Mouse (Mus musculus): ENCODE data around the gene Zfp667.
"Not testable (repeated sequence)": the region's sequence is repeated elsewhere in the genome, so short reads cannot be mapped to it uniquely, and the experiment has no call there.

Zfp667 gene

DNA sequence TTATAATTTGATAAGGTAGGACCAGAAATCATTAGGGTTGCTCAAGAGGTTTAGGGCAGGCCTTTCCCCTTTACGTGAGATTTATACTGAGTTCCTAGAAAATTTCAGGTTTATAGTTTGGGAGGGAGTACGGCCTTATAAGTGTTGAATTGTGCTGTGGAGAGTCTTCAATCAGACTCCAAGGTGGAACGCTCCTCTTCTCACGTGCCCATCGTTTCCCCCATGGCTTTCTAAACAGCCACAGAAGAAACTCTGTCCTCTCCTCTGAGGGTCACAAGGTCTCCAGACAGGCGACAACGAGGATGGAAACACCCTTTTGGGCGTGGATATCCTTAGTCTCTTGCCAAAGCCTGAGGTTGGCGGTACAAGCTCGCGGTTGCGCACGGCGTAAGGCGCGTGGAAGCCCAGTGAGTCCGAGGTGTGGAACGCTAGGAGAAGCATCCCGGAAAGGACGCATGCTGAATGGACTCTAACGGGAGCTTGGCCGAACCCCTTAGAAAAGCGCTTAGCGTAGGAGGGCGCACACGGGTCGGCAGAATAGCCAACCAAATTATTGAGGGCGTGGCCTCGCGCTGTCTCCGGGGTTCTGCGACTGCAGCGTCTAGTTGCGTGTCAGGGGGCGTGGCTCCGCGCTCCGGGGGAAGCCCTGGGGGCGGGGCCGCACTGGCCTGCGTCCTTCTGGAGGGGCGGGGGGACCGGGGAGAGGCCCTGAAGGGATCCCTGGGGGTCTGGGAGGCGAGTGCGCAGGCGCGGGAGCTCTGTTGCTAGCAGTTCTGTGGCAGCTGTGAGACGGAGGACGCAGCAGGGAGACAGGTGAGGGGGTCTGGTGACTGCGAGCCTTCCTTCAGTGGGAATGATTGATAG, at the start of gene Zfp667:
TSS of gene Zfp667 (plus strand) at position 738 of the 864 bp plus-strand sequence.
- ATAC-seq (ENCODE audit: low TSS enrichment): peak; percentile 71

DNA sequence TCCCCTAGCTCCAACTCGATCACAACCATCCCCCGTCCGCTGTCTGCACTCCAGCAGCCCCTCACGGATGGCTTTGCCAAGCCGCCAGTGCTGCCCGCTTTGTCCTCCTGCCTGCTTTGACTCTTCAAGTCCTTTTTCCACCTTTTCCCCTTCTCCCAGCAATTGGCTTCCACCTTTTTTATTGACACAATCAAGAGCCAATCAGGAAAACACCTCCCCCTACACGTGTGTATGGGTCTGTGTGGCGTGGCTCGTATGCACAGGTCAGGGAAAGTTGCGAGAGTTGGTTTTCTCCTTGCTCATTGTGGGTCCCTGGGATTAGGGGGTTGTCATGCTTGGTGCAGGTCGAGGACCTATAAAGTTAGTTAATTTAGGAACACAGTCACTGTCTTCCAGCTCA, 46.6 kb upstream of the Zfp667 start:
- ATAC-seq (ENCODE audit: low TSS enrichment): no peak

DNA sequence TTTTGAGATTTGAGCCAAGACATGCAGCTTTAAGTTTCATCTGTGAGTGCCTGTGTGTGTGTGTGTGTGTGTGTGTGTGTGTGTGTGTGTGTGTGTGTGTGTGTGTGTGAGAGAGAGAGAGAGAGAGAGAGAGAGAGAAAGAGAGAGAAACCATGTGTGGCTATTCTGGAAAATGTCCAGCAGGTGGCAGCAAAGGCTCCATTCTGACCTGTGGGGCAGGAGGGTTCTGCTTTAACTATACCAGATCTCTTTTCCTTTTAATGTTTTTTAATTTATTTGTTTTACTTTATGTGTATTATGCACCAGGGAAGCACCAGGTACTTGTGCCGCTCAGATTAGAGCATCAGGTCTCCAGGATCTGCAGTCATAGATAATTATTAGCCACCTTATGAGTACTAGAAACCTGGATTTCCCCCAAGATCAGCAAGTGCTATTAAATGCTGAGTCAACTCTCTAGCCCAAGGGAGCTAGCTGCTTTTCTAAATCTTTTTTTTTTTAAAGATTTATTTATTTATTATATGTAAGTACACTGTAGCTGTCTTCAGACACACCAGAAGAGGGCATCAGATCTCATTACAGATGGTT, 45.4 kb upstream of the Zfp667 start:
- ATAC-seq (ENCODE audit: low TSS enrichment): not testable (repeated sequence)

DNA sequence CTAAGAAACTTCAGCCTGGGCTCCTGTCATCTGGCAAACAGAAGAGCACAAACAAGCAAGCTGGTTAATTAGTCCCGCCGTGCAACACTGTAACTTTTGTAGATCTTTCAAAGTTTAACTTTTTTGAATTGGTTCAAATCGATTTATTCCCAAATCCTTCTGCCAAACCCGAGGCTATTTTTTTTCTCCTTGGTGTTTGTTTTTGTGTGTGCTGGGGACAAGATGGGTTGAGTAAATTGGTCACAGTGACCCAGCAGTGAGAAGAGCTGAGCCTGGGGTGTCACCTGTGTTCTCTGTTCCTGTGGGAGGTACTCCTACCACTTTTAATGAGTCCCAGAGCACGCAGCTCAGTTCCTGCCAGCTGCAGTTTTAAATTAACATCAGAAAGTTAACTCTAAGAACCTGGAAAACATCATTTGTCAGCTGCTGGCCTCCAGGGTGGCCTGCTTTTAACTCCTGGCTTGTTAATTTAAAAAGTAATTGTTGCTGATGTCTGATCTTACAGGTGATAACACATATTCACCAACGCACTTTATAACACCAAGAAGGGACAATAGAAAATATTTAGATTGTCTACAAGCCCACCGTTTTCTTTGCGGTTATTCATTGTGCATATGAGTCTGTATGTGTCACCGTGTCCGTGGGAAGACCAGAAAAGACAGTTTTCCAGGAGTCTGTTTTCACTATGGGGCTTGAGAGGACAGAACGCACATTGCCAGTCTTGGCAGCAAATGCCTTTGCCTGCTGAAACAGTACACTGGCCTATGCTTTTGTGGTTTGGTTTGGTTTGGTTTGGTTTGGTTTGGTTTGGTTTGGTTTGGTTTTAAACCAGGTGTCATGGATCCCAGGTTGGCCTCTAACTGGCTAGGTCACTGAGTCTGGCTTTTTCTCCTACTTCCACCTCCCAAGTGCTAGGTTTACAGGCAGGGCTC, 41.8 kb upstream of the Zfp667 start:
- no peak for ATAC-seq (ENCODE audit: low TSS enrichment)

DNA sequence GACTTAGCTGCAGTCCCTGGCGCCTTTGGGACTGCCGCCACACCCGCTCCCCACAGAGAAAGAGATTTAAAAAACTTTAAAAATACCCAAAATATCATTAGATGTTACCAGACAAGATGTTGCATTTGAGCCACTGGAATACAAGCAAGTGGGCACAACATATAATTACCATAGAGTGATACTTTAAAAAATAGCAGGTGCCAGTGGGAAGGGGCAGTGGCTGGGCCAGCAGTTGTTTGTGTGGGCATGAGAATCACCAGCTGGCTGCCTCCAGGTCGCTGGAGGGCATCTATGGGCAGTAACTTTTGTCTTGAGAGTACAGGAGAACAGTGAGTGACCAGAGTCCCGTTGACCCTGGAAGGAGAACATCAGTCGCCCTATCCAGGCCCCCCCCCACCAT, 34.0 kb upstream of the Zfp667 start, which contains the start of gene Epp13:
TSS of gene Epp13 (plus strand) at position 301 of the 400 bp plus-strand sequence.
- ATAC-seq (ENCODE audit: low TSS enrichment): no peak

DNA sequence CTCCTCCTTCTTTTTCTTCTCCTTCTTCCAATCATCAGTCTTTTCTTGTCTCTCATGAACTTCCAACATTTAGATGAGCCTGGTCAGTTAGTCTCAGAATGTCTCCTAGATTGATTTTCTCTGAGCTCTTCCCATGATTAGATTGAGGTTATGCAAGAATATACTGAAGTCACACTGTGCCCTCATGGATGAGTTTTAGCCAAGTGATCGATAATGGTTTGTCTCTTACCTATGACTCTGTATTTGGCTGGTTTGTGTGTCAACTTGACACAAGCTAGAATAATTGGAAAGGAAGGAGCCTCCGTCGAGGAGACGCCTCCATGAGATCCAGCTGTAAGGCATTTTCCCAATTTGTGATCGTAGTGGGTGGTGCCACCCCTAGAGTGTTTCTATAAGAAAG, 31.9 kb upstream of the Zfp667 start:
- ATAC-seq (ENCODE audit: low TSS enrichment): no peak

DNA sequence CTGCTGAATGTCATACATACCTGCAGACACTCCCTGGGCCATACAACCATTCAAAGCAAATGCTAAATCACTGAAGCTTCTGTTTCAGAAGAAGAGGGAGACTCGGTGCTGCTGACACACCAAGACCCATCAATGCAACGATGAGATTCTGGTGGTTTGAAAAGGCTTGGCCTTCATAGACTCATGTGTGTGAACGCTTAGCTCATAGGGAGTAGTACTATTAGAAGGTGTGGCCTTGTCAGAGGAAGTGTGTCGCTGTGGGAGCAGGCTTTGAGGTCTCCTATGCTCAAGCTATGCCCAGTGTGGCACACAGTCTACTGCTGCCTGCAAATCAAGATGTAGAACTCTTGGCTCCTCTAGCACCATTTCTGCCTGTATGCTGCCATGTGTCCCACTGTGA, 29.0 kb upstream of the Zfp667 start:
- no peak for ATAC-seq (ENCODE audit: low TSS enrichment)

DNA sequence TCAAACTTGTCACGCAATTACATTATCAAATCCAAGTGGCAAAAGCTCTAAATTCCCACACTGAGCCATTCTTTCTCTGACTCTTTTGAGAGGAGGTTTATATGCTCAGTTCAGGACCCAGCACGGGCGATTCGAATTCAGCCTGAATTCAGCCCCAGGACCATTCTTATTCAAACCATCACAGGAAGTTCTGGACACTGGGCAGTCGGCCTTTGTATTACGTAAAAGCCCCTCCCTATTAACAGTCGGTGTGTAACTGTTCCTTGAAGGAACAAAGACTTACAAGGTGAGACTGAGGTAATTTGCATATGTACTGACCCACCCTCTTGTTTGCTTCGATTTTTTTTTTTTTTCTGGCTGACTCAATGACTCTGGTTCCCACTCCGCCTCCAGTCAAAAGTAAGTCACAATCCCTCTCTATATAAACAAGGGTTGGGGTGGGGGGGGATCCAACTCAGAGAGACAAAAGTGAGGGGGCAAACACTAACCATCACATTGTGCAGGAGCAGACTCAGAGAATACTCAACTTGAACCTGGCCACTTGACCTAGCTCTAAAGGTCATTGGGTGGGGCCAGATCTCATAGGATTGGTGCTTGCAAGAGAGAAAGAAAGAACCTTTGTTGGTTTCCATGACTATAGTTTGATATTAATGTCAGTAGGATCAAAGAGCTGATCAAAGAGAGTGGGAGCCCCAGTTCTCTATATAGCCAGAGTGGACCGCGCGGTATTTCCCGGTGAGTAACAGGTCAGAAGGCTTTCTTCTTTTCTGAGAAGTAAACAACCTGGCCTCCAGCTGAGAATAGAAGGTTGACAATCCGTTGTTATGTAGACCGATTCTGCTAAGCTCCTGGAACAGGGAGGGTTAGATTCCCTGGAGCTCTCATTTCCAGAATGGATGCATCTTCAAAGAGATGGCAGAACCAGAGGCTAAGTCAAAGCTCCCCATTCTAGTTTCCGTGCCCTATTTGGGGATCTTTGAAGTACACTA, 27.9 kb upstream of the Zfp667 start:
- no peak for ATAC-seq (ENCODE audit: low TSS enrichment)

DNA sequence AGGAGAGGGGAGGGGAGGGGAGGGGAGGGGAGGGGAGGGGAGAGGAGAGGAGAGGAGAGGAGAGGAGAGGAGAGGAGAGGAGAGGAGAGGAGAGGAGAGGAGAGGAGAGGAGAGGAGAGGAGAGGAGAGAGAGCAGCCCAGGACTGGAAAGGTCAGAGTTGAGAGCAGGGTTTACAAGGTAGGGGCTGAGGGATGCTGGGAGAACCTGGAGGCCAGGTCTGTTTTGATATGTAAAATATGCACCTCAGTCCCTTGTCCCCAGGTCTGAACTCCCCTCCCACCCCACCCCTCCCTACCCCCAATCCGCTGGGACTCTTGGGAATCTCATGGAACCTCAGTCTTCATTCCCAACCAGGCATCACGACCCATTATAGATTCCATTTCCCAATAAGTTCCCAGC, 26.4 kb upstream of the Zfp667 start:
- ATAC-seq (ENCODE audit: low TSS enrichment): not testable (repeated sequence)

DNA sequence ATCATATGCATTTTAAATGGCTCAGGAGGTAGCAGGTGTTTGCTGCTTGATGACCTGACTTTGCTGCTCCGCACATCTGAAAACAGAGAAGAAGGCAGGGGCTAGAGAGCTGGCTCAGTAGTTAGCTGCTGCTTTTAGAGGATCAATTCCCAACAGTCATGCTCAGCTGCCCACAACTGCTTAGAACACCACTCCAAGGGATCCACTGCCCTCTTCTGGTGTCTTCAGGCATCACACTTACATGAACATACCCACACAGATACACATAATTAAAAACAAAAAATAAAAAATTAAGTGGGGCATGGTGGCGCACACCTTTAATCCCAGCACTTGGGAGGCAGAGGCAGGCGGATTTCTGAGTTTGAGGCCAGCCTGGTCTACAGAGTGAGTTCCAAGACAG, 24.3 kb upstream of the Zfp667 start:
- ATAC-seq (ENCODE audit: low TSS enrichment): no peak

DNA sequence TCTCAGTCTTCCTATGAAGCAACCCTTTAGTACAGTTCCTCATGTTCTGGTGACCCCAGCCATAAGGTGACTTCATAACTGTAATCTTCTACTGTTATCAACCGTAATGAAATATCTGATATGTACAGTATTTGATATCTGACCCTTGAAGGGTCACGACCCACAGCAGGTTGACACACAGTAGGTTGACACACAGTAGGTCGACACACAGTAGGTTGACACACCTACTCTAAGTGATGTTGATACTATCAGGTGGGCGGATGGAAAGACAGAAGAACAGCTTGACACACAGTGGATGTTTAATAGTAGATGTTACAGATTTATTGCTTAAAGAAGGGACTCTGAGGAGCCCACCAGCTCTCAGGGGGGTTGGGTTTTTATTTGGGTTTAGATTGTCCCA, 23.4 kb upstream of the Zfp667 start:
- no peak for ATAC-seq (ENCODE audit: low TSS enrichment)

DNA sequence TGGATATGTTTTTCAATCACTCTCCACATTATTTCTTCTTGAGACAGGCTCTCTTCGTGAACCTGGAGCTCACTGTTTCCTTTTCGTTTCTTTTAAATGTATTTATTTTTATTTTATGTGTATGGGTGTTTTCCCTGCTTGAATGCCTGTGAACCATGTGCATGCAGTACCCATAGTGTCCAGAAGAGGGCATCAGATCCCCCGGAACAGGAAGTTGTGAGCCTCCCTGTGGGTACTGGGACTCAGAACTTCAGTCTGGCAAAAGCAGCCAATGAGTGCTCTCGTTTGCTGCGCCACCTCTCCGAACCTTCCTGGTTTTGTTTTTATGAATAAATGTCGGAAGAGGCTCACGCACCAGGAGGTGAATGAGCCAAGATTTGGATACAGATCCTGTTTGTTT, 20.7 kb upstream of the Zfp667 start:
- ATAC-seq (ENCODE audit: low TSS enrichment): no peak

DNA sequence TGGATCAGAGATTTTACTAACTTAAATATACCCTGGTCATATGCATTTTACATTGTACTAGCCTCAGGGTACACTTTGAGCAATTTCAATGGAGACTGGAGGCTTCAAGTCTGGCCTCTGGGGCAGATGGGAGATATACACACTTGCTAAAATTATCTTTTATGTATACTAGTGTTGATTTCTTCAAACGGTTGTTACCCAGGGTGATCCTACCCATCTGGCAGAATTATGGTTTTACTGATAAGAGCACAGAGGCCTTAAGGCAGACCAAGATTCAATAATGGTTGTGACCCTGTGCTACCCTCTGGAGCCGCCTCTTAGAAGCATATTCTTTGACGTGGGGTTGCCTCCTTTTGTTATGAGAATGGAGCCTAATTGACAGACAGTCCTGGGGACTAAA, 8.5 kb upstream of the Zfp667 start:
- no peak for ATAC-seq (ENCODE audit: low TSS enrichment)

DNA sequence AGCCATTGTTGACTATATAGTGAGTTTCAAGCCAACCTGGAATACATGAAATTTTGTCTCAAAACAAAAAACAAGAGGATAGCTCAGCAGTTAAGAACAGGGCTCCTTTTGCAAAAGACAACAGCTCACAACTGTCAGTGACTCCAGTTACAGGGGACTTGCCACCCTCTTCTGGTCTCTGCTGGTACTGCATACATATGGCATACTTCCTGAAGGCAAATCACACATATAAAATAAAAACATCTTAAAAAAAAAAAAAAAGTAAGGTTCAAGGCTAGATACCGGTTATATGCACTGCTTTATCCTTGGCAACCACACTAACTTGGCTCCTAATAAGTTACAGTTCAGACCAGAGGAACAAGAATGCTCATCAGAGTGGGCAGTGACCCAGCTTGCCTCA, 3.6 kb upstream of the Zfp667 start:
- ATAC-seq (ENCODE audit: low TSS enrichment): no peak

DNA sequence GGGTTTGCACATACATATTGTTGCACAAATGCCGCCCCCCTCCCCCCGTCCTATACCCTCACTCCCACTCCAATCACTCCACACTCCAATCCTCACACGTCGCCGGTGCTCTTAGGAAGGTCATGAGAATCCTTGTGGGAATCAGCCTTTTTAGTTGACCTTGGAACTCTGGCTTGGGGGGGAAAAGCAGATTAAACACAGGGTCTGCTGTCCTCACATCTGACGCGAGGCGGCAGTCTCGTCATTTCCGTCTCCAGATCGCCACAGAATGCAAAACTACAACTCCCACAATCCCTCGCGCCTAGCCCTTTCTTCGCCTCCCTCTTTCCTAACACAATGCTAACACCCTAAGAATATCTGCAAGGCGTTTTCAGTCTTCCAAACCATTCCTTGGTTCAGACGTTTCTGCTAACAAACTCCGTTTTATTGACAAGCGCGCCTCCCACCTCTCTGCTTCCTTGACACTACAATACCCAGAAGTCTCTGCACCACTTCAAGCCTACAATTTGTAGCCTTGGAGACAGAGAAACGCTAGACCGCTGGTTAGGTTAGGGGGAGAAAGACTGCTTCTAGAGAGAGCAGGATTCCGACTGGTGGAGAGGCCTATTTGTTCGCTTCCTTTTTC, 2.8 kb upstream of the Zfp667 start:
- ATAC-seq (ENCODE audit: low TSS enrichment): peak; percentile 77

DNA sequence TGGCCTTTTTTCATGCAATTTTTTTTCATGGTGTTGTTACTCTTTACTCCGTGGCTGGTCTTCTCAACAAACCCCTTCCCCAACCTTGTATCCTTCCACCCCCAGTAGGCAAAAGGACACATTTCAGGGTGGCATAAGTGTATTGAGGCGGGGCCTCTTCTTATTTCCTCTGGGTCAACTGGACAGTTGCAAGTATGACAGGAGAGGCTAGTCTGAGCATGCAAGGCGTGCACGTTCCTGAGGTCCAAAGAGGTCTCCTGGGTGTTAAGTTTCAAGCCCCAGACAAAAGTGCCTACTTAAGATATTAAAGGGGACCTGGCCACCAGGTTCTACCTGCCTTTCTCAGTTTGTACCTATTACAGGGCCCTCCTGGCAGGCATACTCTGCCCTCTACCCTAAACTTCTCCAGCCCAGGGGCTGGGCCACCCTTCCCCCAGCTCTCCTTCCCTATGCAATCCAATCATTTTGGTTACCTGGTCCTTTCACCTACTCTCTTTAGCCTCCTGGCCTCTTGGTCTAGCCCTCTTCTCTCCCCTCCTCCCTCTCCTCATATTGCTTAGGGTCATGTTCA, 1.9 kb upstream of the Zfp667 start:
- no peak for ATAC-seq (ENCODE audit: low TSS enrichment)

DNA sequence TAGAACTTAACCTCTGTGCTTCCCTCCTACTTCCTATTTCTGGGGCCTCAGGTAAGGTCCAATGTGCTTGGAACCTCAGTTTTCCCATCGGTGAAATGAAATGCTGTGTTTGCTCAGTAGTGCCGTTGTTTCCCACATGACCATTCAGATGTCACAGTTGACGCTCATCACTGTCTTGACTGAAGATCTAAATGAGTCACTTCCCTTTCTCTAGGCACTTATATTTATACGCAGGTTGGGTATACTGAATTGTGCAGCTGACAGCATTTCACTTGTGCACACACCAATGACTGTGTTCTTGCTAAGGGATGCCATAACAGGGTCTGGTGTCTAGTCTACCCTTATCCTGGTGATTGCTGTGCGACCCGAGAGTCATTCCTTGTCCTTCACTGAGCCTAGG, 1.0 kb upstream of the Zfp667 start:
- no peak for ATAC-seq (ENCODE audit: low TSS enrichment)

DNA sequence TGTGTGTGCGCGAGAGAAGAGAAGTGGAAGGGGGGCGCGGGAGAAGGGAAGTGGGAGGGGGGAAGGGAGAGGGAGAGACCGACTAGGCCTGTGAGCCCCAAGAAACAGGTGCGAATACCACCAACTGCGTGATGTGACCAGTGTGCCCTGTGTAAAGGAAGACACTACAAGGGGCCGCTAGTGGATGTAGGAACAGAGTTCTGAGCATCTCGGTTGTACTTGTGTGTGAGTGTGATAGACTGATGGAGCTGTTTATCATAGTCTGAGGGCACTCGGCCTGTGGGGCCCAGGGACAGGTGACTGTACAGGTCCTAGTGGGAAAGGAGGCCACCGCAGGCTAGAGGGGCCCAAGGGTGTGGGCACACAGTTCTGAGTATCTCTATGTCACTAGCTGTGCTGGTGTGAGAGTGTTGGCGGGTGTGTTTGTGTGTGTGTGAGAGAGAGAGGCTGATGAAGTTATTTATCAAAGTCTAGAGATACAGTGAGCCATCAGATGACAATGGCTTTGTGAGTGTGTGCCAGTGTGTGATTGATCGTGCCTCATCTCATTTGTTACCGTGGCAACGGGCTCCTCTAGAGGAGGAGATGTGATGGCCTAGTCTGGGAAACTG, 647 bp downstream of the Zfp667 start:
- no peak for ATAC-seq (ENCODE audit: low TSS enrichment)

DNA sequence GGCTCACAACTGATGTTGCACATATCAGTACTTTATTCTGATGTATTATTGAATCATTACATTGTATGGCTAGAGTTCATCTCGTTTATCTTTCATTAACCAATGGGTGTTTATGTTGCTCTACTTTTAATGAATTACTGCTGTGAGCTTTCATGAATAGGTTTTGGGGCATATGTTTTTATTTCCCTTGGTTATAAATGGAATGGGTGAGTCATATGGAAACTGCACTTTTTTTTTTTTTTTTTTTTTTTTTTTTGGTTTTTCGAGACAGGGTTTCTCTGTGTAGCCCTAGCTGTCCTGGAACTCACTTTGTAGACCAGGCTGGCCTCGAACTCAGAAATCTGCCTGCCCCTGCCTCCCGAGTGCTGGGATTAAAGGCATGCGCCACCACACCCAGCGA, 4.7 kb downstream of the Zfp667 start:
- ATAC-seq (ENCODE audit: low TSS enrichment): not testable (repeated sequence)

DNA sequence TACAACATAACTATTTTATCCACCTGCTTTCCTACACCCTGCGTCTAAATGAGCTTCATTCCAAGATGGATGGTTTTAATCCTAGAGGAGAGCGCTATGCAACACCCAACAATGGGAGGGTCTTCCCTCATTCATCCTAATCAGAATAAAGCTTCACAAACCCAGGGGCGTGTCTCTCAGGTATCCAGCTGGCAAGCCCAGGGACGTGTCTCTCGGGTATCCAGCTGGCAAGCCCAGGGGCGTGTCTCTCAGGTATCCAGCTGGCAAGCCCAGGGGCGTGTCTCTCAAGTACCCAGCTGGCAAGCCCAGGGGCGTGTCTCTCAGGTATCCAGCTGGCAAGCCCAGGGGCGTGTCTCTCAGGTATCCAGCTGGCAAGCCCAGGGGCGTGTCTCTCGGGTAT, 14.4 kb downstream of the Zfp667 start:
- ATAC-seq (ENCODE audit: low TSS enrichment): not testable (repeated sequence)
